ENCODE assay signal across 13 mouse cellular contexts in the genomic region with DNA sequence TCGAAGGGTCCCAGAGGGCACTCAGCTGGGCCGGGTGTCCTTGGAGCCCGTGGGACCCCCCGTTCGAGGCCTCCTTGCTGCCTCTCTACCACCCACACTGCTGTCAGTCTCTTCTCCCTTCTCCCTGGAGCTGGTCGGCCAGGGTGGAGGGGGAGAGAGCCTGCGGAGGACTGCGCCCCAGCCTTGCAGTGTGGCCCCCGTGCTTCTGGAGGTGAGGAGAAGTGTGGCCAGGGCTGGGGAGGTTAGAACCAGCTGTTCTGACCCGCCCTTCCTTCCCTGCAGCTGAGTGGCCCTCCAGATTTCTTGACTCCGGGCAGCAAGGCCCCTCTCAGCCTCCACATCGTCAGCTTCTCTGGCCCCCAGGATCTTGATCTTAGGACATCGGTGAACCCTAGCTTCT. TPM values are rescaled to one million over a fixed set of nuclear protein-coding genes. Genes with fewer than 3 reads are reported as not detected.
DNase-seq lines count a peak whose midpoint lies in the region; ATAC-seq lines count a peak whose summit lies in the region.
"Had no signal": no experiment of that assay in that cellular context is flagged by ENCODE, and none has a peak within 500 bp of the region (broad histone marks: within the 10 kb centered on the region; RNA-seq: fewer than 3 reads in every experiment).

No protein-coding gene starts in this region.

- H3K36me3 ChIP-seq in heart, embryonic 12.5 days: no peaks in the 10 kb centered on the region
- peaks cover 8% of the 10 kb centered on the region; the same call in 1 of the 2 replicates for H3K36me3 ChIP-seq in midbrain, embryonic 10.5 days
- no peaks in the 10 kb centered on the region for H3K36me3 ChIP-seq in midbrain, embryonic 16.5 days (ENCODE audit: control insufficient read depth, insufficient read depth, low read length)
- no peaks in the 10 kb centered on the region for H3K36me3 ChIP-seq in limb, embryonic 10.5 days

- H3K27me3 ChIP-seq in heart, embryonic 12.5 days (replicated peaks): 0 out of 2 replicates have a peak, but pooled peaks cover 5% of the 10 kb centered on the region
- H3K27me3 ChIP-seq in midbrain, embryonic 10.5 days (ENCODE audit: low read depth, poor library complexity, severe bottlenecking): no peaks in the 10 kb centered on the region
- no peaks in the 10 kb centered on the region for H3K27me3 ChIP-seq in midbrain, embryonic 16.5 days (ENCODE audit: control insufficient read depth, insufficient read depth, low read depth, low read length)
- H3K27me3 ChIP-seq in limb, embryonic 10.5 days (ENCODE audit: low read depth, poor library complexity, severe bottlenecking): no peaks in the 10 kb centered on the region

- H3K27ac ChIP-seq in heart, embryonic 12.5 days (ENCODE audit: poor library complexity, severe bottlenecking): no peak overlapping the region
- peak overlapping the region; percentile 60 for H3K27ac ChIP-seq in midbrain, embryonic 10.5 days (replicated peaks)
- no peak overlapping the region for H3K27ac ChIP-seq in midbrain, embryonic 16.5 days (ENCODE audit: low read length)
- peak overlapping the region; percentile 69 for H3K27ac ChIP-seq in limb, embryonic 10.5 days
- H3K27ac ChIP-seq: kidney, postnatal 0 days had no signal

- peaks cover 61% of the 10 kb centered on the region for H3K4me1 ChIP-seq in heart, embryonic 12.5 days (replicated peaks)
- H3K4me1 ChIP-seq in midbrain, embryonic 10.5 days: peaks cover 65% of the 10 kb centered on the region
- no peaks in the 10 kb centered on the region; the same call in 1 of the 2 replicates for H3K4me1 ChIP-seq in midbrain, embryonic 16.5 days (ENCODE audit: control insufficient read depth, insufficient read depth, low read length)
- peaks cover 51% of the 10 kb centered on the region for H3K4me1 ChIP-seq in limb, embryonic 10.5 days

- no peaks in the 10 kb centered on the region for H3K9me3 ChIP-seq in heart, embryonic 12.5 days (replicated peaks)
- no peaks in the 10 kb centered on the region for H3K9me3 ChIP-seq in midbrain, embryonic 10.5 days (replicated peaks)
- no peaks in the 10 kb centered on the region for H3K9me3 ChIP-seq in midbrain, embryonic 16.5 days (replicated peaks; ENCODE audit: control insufficient read depth, low read length, poor library complexity, severe bottlenecking)
- no peaks in the 10 kb centered on the region for H3K9me3 ChIP-seq in limb, embryonic 10.5 days (replicated peaks)

- ATAC-seq in heart, embryonic 12.5 days (ENCODE audit: insufficient number of reproducible peaks, low FRiP score): no peak
- ATAC-seq in midbrain, embryonic 16.5 days: no peak

- WGBS in heart, embryonic 12.5 days: 64% methylated on average over 12 of the region's 13 CpGs
- WGBS in midbrain, embryonic 10.5 days: 79% methylated on average over 13 of the region's 13 CpGs
- WGBS in midbrain, embryonic 16.5 days: 84% methylated on average over 12 of the region's 13 CpGs
- WGBS in limb, embryonic 10.5 days: 73% methylated on average over 13 of the region's 13 CpGs

- H3K4me2 ChIP-seq in heart, embryonic 12.5 days: no peak overlapping the region
- H3K4me2 ChIP-seq in midbrain, embryonic 16.5 days (ENCODE audit: low read length): no peak overlapping the region

- intact Hi-C loops in heart, postnatal 14 days (cut with DNase I): no loop called here

- H3K9ac ChIP-seq in heart, embryonic 12.5 days: peak overlapping the region; percentile 6; the same call in 1 of the 2 replicates
- no peak overlapping the region for H3K9ac ChIP-seq in midbrain, embryonic 16.5 days (ENCODE audit: low read depth, low read length)

- no peak for DNase-seq in heart, postnatal 14 days
- DNase-seq in midbrain, embryonic 10.5 days (ENCODE audit: low spot score): no peak
- peak; percentile 28 for DNase-seq in limb, embryonic 10.5 days (ENCODE audit: low spot score)
- no peak for DNase-seq in embryo, embryonic 9.5 days (ENCODE audit: extremely low spot score)
- DNase-seq in right cerebral cortex, postnatal 4 days: no peak
- DNase-seq: cerebellum, adult 11-12 months; right cerebral cortex, adult 18-20 months; thymus, adult 2 months had no signal

- no peak overlapping the region for H3K4me3 ChIP-seq in heart, embryonic 12.5 days
- H3K4me3 ChIP-seq in midbrain, embryonic 10.5 days: peak overlapping the region; percentile 22; the same call in 1 of the 2 replicates
- no peak overlapping the region for H3K4me3 ChIP-seq in midbrain, embryonic 16.5 days (ENCODE audit: low read depth, low read length)
- no peak overlapping the region for H3K4me3 ChIP-seq in limb, embryonic 10.5 days
- H3K4me3 ChIP-seq: erythroblast, embryonic 14.5 days had no signal

RNA-seq across cellular contexts. Expression of a gene that starts 3.6 kb away (rescaled TPM):
- polyA plus RNA-seq in heart, embryonic 12.5 days (2016; fragmentation: Nextera tagmentation; extraction: Ambion mirVana): 2.4 and 2.6 TPM in 2 replicates
- under 1 TPM; 0.34 to 0.48 TPM for total RNA-seq in heart, postnatal 14 days (2021)
- polyA plus RNA-seq in midbrain, embryonic 10.5 days (2016; fragmentation: Nextera tagmentation; extraction: Ambion mirVana): 7.1 and 7.7 TPM in 2 replicates
- polyA plus RNA-seq in midbrain, embryonic 16.5 days (2015; fragmentation: Nextera tagmentation; extraction: Ambion mirVana): 0.71 and 1.1 TPM in 2 replicates
- 1.2 and 1.4 TPM in 2 replicates for polyA plus RNA-seq in limb, embryonic 10.5 days (2016; fragmentation: Nextera tagmentation; extraction: Ambion mirVana)
- total RNA-seq: monocyte, adult 5-6 weeks had no signal

RNA-seq across cellular contexts. Expression of a gene that starts 7.9 kb away (rescaled TPM):
- 0.32 and 0.37 TPM in 2 replicates for polyA plus RNA-seq in heart, embryonic 12.5 days (2016; fragmentation: Nextera tagmentation; extraction: Ambion mirVana)
- 1 to 10 TPM; 5.3 to 5.9 TPM for total RNA-seq in heart, postnatal 14 days (2021)
- 0.19 and 0.28 TPM in 2 replicates for polyA plus RNA-seq in midbrain, embryonic 10.5 days (2016; fragmentation: Nextera tagmentation; extraction: Ambion mirVana)
- polyA plus RNA-seq in midbrain, embryonic 16.5 days (2015; fragmentation: Nextera tagmentation; extraction: Ambion mirVana): 0.16 and 0.26 TPM in 2 replicates
- polyA plus RNA-seq in limb, embryonic 10.5 days (2016; fragmentation: Nextera tagmentation; extraction: Ambion mirVana): 0.15 and 0.23 TPM in 2 replicates
- total RNA-seq: monocyte, adult 5-6 weeks had no signal

RNA-seq across cellular contexts. Expression of a gene that starts 22.3 kb away (rescaled TPM):
- polyA plus RNA-seq in heart, embryonic 12.5 days (2016; fragmentation: Nextera tagmentation; extraction: Ambion mirVana): 3.5 and 4.9 TPM in 2 replicates
- 1 to 10 TPM; 1.6 to 2.0 TPM for total RNA-seq in heart, postnatal 14 days (2021)
- polyA plus RNA-seq in midbrain, embryonic 10.5 days (2016; fragmentation: Nextera tagmentation; extraction: Ambion mirVana): 5.4 and 6.3 TPM in 2 replicates
- 1.9 and 2.4 TPM in 2 replicates for polyA plus RNA-seq in midbrain, embryonic 16.5 days (2015; fragmentation: Nextera tagmentation; extraction: Ambion mirVana)
- polyA plus RNA-seq in limb, embryonic 10.5 days (2016; fragmentation: Nextera tagmentation; extraction: Ambion mirVana): 5.2 and 5.4 TPM in 2 replicates

RNA-seq across cellular contexts. Expression of a gene that starts 23.5 kb away (rescaled TPM):
- 82.6 TPM in 2 replicates for polyA plus RNA-seq in heart, embryonic 12.5 days (2016; fragmentation: Nextera tagmentation; extraction: Ambion mirVana)
- 10 to 100 TPM; 24.5 to 26.0 TPM for total RNA-seq in heart, postnatal 14 days (2021)
- 177 and 210 TPM in 2 replicates for polyA plus RNA-seq in midbrain, embryonic 10.5 days (2016; fragmentation: Nextera tagmentation; extraction: Ambion mirVana)
- polyA plus RNA-seq in midbrain, embryonic 16.5 days (2015; fragmentation: Nextera tagmentation; extraction: Ambion mirVana): 54.8 and 56.5 TPM in 2 replicates
- polyA plus RNA-seq in limb, embryonic 10.5 days (2016; fragmentation: Nextera tagmentation; extraction: Ambion mirVana): 222 and 267 TPM in 2 replicates

RNA-seq across cellular contexts. Expression of a gene that starts 25.5 kb away (rescaled TPM):
- polyA plus RNA-seq in heart, embryonic 12.5 days (2016; fragmentation: Nextera tagmentation; extraction: Ambion mirVana): 349 and 354 TPM in 2 replicates
- total RNA-seq in heart, postnatal 14 days (2021): 10 to 100 TPM; 61.6 to 72.9 TPM
- 216 and 217 TPM in 2 replicates for polyA plus RNA-seq in midbrain, embryonic 10.5 days (2016; fragmentation: Nextera tagmentation; extraction: Ambion mirVana)
- polyA plus RNA-seq in midbrain, embryonic 16.5 days (2015; fragmentation: Nextera tagmentation; extraction: Ambion mirVana): 51.2 and 54.7 TPM in 2 replicates
- polyA plus RNA-seq in limb, embryonic 10.5 days (2016; fragmentation: Nextera tagmentation; extraction: Ambion mirVana): 174 and 186 TPM in 2 replicates

Comparison
In these comparisons a context has a peak if more than half of its experiments do, and no peak if none do; other contexts are left out.
1. H3K27ac ChIP-seq: peak in midbrain, embryonic 10.5 days (single experiment) and limb, embryonic 10.5 days (single experiment); none in heart, embryonic 12.5 days (single experiment) and midbrain, embryonic 16.5 days (single experiment).